Mouse (Mus musculus): ENCODE measurements at regions not wholly inside any gene's neighbourhood (a gene's known extent, or its start where the extent isn't known, plus 50 kb on each side); places are given as distances from the start of the nearest gene placed in this dataset.

DNA sequence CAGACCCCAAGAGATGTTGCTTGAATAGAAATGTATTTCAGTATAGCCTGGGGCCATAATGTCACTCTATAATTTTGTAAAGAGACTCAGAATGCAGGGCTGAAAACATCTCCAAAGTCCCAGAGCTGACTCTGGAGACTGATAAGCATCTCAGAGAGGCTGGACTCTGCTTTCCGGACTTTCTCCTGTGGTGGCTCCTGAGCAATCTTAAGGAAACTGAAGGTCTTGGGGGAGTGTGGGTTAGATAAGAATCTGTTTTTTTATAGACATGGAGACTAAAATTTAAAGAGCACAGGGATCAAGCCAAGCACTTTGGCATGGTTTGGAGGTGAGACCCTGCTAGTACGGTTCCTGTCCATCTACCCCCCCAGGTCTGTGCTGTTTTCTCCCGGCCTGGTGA is 92.7 kb upstream of the Mbip start:
- Histone ChIP-seq H3K4me2 (no peak overlapping the region), H3K36me3 (no peaks in the 10 kb centered on the region), H3K9ac (no peak overlapping the region), H3K4me3 (no peak overlapping the region), H3K4me1 (replicated peaks) (peaks cover 10% of the 10 kb centered on the region), H3K27ac (no peak overlapping the region), H3K27me3 (peaks cover 69% of the 10 kb centered on the region), H3K9me3 (no peaks in the 10 kb centered on the region)
- WGBS: 91% methylated on average over 3 of the region's 3 CpGs
- no peak for ATAC-seq (ENCODE audit: low FRiP score)

DNA sequence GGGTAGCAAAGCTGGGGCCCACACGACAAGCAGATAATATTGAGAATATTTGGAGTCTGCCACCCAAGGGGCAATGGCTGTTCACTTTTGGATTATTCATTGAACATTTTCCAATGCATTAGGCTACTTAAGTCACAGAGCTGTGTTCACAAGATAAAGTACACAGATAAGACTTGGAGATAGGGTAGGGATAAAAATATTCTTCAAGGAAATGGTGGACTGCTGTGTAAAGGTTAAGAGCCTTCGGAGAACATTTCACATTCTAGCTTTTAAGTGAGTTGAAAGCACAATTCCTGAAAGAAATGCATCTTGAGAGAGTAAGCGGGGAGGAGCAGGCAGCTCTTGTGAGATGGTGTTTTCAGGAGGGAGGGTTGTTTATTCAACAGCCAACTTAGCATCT is 92.3 kb upstream of the Mbip start:
- Histone ChIP-seq H3K9ac (no peak overlapping the region), H3K27ac (no peak overlapping the region), H3K4me3 (no peak overlapping the region), H3K4me1 (replicated peaks) (peaks cover 10% of the 10 kb centered on the region), H3K27me3 (peaks cover 68% of the 10 kb centered on the region), H3K9me3 (no peaks in the 10 kb centered on the region), H3K36me3 (no peaks in the 10 kb centered on the region), H3K4me2 (no peak overlapping the region)
- 87% methylated on average over 3 of the region's 3 CpGs for WGBS
- no peak for ATAC-seq (ENCODE audit: low FRiP score)

DNA sequence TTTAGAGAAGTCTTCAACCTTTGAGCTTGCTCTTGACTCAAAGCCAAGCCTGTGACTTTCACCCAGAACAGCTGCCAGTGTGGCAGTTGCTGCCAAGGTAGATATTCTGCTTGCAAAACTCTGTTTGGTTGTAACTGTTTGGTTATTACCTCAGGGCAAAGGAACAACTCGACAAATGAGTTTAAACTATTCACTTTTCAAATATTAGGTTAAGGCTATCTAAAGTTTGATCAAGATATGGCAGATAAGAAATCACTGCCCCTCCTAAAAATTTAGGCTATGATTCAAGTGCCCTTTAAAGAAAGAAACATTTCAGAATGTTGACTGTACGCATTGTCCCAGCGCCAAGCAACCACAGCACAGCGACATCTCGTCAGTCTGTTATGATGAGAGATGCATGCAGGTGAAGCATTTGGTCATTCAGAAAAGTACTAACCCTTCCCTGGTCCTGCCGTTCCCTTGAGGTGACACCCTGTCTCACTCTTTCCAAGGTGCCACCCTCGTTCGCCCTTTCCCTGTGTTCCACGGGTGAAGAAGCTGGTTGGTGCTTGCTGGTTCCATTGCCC is 81.1 kb upstream of the Mbip start:
- Histone ChIP-seq H3K27me3 (peaks cover 30% of the 10 kb centered on the region), H3K9me3 (no peaks in the 10 kb centered on the region), H3K9ac (no peak overlapping the region), H3K4me2 (no peak overlapping the region), H3K4me3 (no peak overlapping the region), H3K27ac (no peak overlapping the region), H3K4me1 (replicated peaks) (no peaks in the 10 kb centered on the region), H3K36me3 (no peaks in the 10 kb centered on the region)
- WGBS: 92% methylated on average over 9 of the region's 9 CpGs
- no peak for ATAC-seq (ENCODE audit: low FRiP score)

DNA sequence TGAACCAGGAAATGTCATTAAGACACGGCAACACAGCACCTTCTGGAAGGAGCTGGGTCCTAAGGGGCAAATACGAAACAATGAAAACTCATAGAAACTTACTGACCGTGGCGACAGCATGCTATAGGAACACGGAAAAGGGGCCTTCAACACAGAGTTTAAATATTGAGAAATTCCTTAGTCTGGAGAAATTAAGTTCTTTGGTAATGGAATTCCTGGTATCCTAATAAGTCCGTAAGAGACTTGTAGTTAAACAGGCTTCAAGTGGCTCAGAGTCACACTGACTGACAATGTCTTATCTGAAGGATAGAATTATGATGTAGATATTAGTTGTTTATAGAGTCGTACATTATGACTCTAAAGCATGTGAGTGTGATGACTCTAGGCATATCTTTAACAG is 70.4 kb upstream of the Mbip start:
- H3K9ac ChIP-seq: no peak overlapping the region
- no peak for ATAC-seq (ENCODE audit: low FRiP score)
- no peaks in the 10 kb centered on the region for H3K4me1 ChIP-seq (replicated peaks)
- no peak overlapping the region for H3K27ac ChIP-seq
- H3K4me2 ChIP-seq: no peak overlapping the region
- 89% methylated on average over 7 of the region's 7 CpGs for WGBS
- peaks cover 8% of the 10 kb centered on the region; the same call in 1 of the 2 replicates for H3K27me3 ChIP-seq
- H3K36me3 ChIP-seq: no peaks in the 10 kb centered on the region
- no peak overlapping the region for H3K4me3 ChIP-seq
- no peaks in the 10 kb centered on the region for H3K9me3 ChIP-seq

DNA sequence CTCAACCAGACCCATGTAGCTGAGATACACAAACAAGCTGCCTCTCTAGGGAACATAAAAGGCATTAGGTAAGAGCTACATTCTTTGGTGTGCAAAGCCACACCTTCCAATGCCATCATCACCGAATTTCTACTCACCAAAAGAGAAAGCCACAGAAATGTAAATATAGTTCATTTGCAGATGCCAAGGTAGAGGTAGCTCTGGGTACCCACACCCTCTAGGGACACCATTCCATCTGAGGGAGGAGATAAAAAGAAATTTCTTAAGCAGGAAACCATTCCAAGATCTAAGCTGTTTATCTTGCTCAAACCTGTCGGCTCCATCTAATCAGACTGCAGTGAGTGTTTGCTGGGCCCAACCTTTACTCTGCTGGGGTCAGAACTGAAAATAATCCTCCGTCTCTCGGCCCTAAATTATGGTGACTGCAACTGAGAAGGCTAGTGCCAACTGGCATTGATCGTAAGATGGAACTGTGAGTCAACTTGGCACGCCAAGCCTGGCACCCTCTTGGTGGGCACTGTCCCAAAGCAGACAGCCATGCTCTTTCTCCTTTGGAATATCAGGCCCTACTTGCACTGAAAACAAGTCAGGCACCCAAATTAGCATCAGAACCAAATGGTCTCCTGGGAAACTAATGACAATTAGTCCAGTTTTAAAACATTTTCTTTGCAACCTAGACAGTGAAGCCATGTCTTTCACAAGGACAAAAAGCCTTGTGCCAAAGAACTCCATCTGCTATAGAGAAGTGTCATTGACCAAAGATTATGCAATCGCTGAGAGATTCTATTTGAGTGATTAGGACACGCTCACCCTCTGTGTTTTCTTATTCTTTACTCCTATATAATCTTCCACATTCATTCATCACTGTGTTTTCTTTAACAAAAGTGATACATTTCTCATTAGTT is 69.4 kb upstream of the Mbip start:
- ATAC-seq (ENCODE audit: low FRiP score): peak; percentile 72; the same call in 1 of the 2 replicates
- peaks cover 8% of the 10 kb centered on the region; the same call in 1 of the 2 replicates for H3K27me3 ChIP-seq
- 68% methylated on average over 8 of the region's 8 CpGs for WGBS

DNA sequence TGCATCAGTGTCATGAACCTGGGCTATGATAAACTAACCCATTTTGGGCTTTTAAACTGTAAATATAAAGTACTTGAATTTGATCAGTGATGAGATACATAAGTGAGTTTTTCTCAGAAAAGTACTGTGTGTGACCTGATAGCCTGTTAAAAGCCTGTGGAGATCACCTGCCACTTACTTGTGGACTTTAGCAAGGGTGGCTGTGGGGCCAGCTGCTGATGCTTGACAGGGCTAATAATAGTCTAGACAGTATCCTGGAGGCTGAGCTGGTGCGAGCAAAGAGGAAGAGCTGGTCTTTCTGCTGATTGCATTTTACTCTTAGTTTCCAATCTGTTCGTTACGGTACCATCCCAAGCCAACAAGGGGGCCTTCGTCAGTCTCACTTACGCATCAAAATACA is 60.0 kb upstream of the Mbip start:
- no peak for ATAC-seq (ENCODE audit: low FRiP score)
- no peak overlapping the region for H3K9ac ChIP-seq
- no peak overlapping the region for H3K4me2 ChIP-seq
- no peak overlapping the region for H3K4me3 ChIP-seq
- H3K9me3 ChIP-seq: no peaks in the 10 kb centered on the region
- 0 out of 2 replicates have a peak, but pooled peaks cover 4% of the 10 kb centered on the region for H3K4me1 ChIP-seq (replicated peaks)
- peaks cover 13% of the 10 kb centered on the region for H3K27me3 ChIP-seq
- 89% methylated on average over 5 of the region's 5 CpGs for WGBS
- no peak overlapping the region for H3K27ac ChIP-seq
- no peaks in the 10 kb centered on the region for H3K36me3 ChIP-seq

More for the DNA sequence above, 69.4 kb upstream of the Mbip start:
- Histone ChIP-seq H3K9me3 (no peaks in the 10 kb centered on the region), H3K4me3 (no peak overlapping the region), H3K27ac (no peak overlapping the region), H3K4me2 (no peak overlapping the region), H3K4me1 (replicated peaks) (no peaks in the 10 kb centered on the region), H3K9ac (no peak overlapping the region), H3K36me3 (no peaks in the 10 kb centered on the region)

DNA sequence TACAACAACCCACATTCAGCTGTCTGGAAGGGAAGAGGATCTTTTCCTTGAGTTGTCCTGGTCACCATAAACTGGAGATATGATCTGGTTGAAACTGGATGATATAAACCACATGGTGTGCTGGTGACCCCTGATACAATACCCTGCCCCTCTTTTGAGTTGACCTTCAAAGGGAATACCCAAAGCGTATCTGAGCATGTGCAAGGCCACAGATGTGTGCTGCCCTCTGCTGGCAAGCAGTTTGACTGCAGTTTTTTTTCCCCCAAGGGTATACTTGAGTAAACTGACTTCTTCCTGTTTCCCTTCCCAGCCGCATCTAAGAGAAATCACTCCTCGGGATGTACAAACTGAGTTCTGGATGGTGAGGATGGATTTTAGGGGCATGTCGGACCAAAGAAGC is 59.1 kb upstream of the Mbip start:
- no peaks in the 10 kb centered on the region for H3K36me3 ChIP-seq
- ATAC-seq (ENCODE audit: low FRiP score): peak; percentile 28; the same call in 1 of the 2 replicates
- 0 out of 2 replicates have a peak, but pooled peaks cover 4% of the 10 kb centered on the region for H3K4me1 ChIP-seq (replicated peaks)
- H3K9me3 ChIP-seq: no peaks in the 10 kb centered on the region
- H3K9ac ChIP-seq: no peak overlapping the region
- H3K4me2 ChIP-seq: no peak overlapping the region
- H3K27me3 ChIP-seq: peaks cover 13% of the 10 kb centered on the region
- no peak overlapping the region for H3K27ac ChIP-seq
- WGBS: 48% methylated on average over 4 of the region's 4 CpGs
- H3K4me3 ChIP-seq: no peak overlapping the region

DNA sequence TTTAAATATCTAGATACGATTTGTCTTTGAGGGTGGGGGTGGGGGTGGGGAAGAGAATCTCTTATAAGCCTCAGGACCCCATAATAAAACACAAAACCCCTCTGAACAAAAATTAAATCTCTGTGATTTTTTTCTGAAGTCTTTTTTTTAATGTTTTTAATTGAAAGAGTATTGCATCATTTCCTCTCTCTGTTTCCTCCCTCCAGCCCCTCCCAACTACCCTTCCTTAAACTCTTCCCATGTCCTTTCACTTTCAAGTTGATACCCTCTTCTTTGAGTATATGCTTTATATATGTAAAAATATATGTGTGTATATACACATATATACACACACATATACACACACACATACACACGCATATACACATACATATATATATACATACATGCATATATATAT is 58.6 kb upstream of the Mbip start:
- Histone ChIP-seq H3K27me3 (peaks cover 13% of the 10 kb centered on the region), H3K27ac (no peak overlapping the region), H3K36me3 (no peaks in the 10 kb centered on the region), H3K4me2 (no peak overlapping the region), H3K4me3 (no peak overlapping the region), H3K9ac (no peak overlapping the region), H3K4me1 (replicated peaks) (0 out of 2 replicates have a peak, but pooled peaks cover 4% of the 10 kb centered on the region), H3K9me3 (no peaks in the 10 kb centered on the region)
- 92% methylated on average over 2 of the region's 2 CpGs for WGBS
- ATAC-seq (ENCODE audit: low FRiP score): no peak

DNA sequence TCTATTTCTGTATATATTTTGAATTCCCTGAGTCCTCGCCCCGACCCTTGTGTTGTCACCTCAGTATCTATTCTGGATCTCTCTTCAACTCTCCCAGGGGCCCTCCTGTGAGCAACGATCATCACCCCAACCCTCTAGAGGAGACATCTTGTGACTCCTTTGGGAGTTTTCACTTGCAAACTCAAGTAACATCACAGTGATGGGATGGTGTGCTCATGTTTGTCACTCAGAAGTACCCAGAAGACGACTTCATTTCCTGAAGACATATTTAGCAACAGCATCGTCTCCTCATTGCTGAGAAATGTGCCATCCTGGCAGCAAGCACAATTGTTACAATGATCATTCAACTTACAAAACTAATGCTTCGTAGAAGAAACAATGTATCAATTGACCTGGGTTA is 57.9 kb upstream of the Mbip start:
- H3K4me3 ChIP-seq: no peak overlapping the region
- no peaks in the 10 kb centered on the region for H3K36me3 ChIP-seq
- H3K27ac ChIP-seq: no peak overlapping the region
- WGBS: 84% methylated on average over 6 of the region's 6 CpGs
- no peak for ATAC-seq (ENCODE audit: low FRiP score)
- 0 out of 2 replicates have a peak, but pooled peaks cover 4% of the 10 kb centered on the region for H3K4me1 ChIP-seq (replicated peaks)
- H3K4me2 ChIP-seq: no peak overlapping the region
- no peak overlapping the region for H3K9ac ChIP-seq
- no peaks in the 10 kb centered on the region for H3K9me3 ChIP-seq
- H3K27me3 ChIP-seq: peaks cover 13% of the 10 kb centered on the region

DNA sequence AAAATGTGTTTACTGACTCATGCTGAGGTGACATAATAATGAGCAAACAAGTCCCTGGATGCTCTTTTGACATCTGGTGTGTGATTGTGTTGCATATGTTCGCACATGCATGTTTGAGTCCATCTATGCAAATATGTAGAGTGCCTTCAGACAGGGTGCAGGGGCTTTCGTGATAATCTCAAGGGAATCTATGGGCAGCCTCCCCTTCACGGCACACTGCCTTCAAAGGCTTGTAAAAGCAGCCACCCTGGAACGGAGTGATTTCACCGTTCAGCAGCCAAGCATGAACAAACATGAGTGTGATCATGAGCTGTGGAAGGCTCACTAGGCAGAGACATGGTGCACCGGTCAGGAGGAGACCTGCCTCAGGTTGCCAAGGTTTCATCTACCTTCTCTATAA is 57.1 kb upstream of the Mbip start:
- Histone ChIP-seq H3K4me3 (no peak overlapping the region), H3K4me1 (replicated peaks) (0 out of 2 replicates have a peak, but pooled peaks cover 4% of the 10 kb centered on the region), H3K36me3 (no peaks in the 10 kb centered on the region), H3K27ac (no peak overlapping the region), H3K9ac (no peak overlapping the region), H3K27me3 (peaks cover 13% of the 10 kb centered on the region), H3K9me3 (no peaks in the 10 kb centered on the region), H3K4me2 (no peak overlapping the region)
- ATAC-seq (ENCODE audit: low FRiP score): peak; percentile 28; the same call in 1 of the 2 replicates
- 54% methylated on average over 6 of the region's 6 CpGs for WGBS

DNA sequence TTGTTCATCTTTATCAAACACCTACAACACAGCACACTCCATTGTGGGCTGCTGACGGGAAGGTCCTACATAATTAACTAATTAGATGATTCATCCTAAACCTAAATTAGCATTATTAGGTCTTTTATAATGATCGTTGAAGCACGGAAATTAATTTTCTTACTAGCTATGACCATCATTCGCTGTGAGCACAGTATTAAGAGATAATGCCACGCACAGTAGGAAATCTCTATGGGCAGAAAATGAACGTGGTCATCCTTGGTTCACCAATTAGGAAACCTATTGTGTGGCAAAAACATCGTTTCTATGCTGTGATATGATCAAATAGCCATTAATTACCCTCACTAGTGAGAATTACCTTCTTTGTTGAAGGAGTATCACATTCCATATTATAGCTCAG is 56.4 kb upstream of the Mbip start:
- peaks cover 13% of the 10 kb centered on the region for H3K27me3 ChIP-seq
- WGBS: 47% methylated on average over 7 of the region's 7 CpGs
- no peak for ATAC-seq (ENCODE audit: low FRiP score)
- H3K4me3 ChIP-seq: no peak overlapping the region
- H3K36me3 ChIP-seq: no peaks in the 10 kb centered on the region
- H3K27ac ChIP-seq: no peak overlapping the region
- H3K9ac ChIP-seq: no peak overlapping the region
- 0 out of 2 replicates have a peak, but pooled peaks cover 4% of the 10 kb centered on the region for H3K4me1 ChIP-seq (replicated peaks)
- no peaks in the 10 kb centered on the region for H3K9me3 ChIP-seq
- no peak overlapping the region for H3K4me2 ChIP-seq

Measured in hindbrain, embryonic 13.5 days (tissue).